Mouse (Mus musculus) stomach, embryonic 16.5 days (tissue): ENCODE measurements at regions not wholly inside any gene's neighbourhood (a gene's known extent, or its start where the extent isn't known, plus 50 kb on each side); places are given as distances from the start of the nearest gene placed in this dataset.

Source experiments
- ATAC-seq: fragments of 200-750 bp; cut with Nextera tagmentation; 2 replicates; pipeline ENCODE4 v1.8.0; 2017; ENCODE audit warnings: moderate number of reproducible peaks, moderate TSS enrichment; ENCODE audit not compliant: insufficient read depth, low FRiP score
- H3K27ac ChIP-seq: fragments of 300-500 bp; sonication (generic); 2 replicates; pipeline ENCODE4 v1.5.1; 2014; ENCODE audit warnings: low read length
- H3K27me3 ChIP-seq: fragments of 300-500 bp; sonication (generic); 2 replicates; pipeline ENCODE4 v1.6.1; 2014; ENCODE audit warnings: low read length, control low read depth, mixed read lengths; ENCODE audit not compliant: control insufficient read depth, insufficient read depth
- H3K36me3 ChIP-seq: fragments of 300-500 bp; sonication (generic); 2 replicates; pipeline ENCODE4 v1.6.1; 2014; ENCODE audit warnings: low read length; ENCODE audit not compliant: control insufficient read depth, insufficient read depth
- H3K4me1 ChIP-seq: fragments of 300-500 bp; sonication (generic); 2 replicates; pipeline ENCODE4 v1.6.1; 2014; ENCODE audit warnings: low read length, control low read depth, mixed read lengths; ENCODE audit not compliant: control insufficient read depth, insufficient read depth
- H3K4me2 ChIP-seq: fragments of 300-500 bp; sonication (generic); 2 replicates; pipeline ENCODE4 v1.6.1; 2014; ENCODE audit warnings: low read depth, low read length, mixed read lengths
- H3K4me3 ChIP-seq: fragments of 300-500 bp; sonication (generic); replicated peaks from 2 replicates; pipeline ENCODE4 v1.5.1; 2014; ENCODE audit warnings: mild to moderate bottlenecking, low read length
- H3K9ac ChIP-seq: fragments of 300-500 bp; sonication (generic); 2 replicates; pipeline ENCODE4 v1.6.1; 2014; ENCODE audit warnings: low read length
- H3K9me3 ChIP-seq: fragments of 300-500 bp; sonication (generic); replicated peaks from 2 replicates; pipeline ENCODE4 v1.6.1; 2016; ENCODE audit warnings: low read length, control low read depth; ENCODE audit not compliant: control insufficient read depth
- WGBS: fragments of 180-500 bp; shearing (Covaris S2); extraction: QIAGEN DNeasy Blood & Tissue Kit; methylation state at CpG from one replicate; pipeline ENCODE4 v1.1.7; 2014; 5-methylcytosine and 5-hydroxymethylcytosine counted together

DNA sequence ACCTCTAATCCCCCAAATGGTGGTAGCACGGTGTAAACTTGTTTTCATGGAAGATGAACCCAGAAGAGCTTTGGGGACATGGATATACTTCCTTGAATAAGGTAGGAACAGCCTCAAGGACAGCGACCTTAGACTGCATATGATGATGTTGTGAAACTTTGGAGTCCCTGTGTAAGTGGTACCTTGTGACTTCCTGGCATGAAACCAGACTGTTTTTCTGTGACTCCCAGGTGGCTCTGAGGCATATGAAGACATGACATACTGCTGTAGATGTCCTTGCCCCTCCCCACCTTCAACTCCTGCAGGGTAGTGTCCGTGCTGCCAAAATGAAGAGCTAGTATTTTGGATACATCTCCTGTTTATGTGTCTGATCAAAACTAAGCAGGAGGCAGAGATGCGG, 138.1 kb downstream of the Sox9 start:
- H3K4me3 ChIP-seq, result no peak overlapping the region
- 79% methylated on average over 4 of the region's 4 CpGs for WGBS
- H3K27me3 ChIP-seq, result no peaks in the 10 kb centered on the region
- no peak overlapping the region for H3K27ac ChIP-seq
- H3K9me3 ChIP-seq, result no peaks in the 10 kb centered on the region
- H3K4me1 ChIP-seq, result no peaks in the 10 kb centered on the region
- no peak overlapping the region for H3K4me2 ChIP-seq
- ATAC-seq, result no peak
- no peaks in the 10 kb centered on the region for H3K36me3 ChIP-seq
- H3K9ac ChIP-seq, result no peak overlapping the region

DNA sequence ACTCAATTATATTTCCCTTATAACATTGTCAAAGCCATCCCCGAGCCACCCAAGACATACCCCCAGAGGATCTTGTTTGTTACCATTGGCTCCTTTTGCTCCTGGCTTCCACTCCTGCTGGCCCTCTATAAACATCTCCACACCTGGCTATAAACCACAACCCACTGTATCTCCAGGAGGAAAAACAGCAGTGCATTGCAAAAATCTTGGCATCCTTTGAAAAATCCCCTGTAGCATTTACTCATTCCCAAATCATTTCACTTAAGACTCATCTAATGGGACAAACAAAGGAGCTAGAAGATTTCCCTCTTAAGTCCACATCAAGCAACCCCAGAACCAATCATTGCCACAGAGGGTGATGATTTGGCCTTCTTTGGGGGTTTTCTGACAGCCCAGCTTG, 142.6 kb downstream of the Sox9 start:
- Histone ChIP-seq H3K27me3 (no peaks in the 10 kb centered on the region), H3K27ac (no peak overlapping the region), H3K9me3 (no peaks in the 10 kb centered on the region), H3K4me1 (no peaks in the 10 kb centered on the region), H3K36me3 (no peaks in the 10 kb centered on the region), H3K4me2 (no peak overlapping the region), H3K4me3 (no peak overlapping the region), H3K9ac (no peak overlapping the region)
- ATAC-seq, result no peak
- WGBS, result 42% methylated on average over 1 of the region's 1 CpGs

DNA sequence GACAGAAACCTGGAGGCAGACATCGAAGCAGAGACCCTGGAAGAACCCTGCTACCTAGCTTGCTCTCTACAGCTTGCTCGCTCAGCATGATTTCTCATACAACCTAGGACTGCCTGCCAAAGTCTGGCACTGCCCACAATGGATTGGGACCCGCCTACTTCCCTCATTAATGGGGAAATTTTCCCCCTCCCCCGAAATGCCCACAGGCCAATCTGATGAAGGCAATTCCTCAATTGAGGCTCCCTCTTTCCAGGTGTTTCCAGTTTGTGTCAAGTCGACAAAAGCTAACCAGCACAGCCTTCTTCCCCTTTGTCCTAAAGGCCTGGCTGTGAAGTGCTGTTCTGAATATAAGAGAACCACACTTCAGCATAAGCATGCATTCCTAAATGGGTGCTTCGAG, 143.1 kb downstream of the Sox9 start:
- no peaks in the 10 kb centered on the region for H3K9me3 ChIP-seq
- H3K27ac ChIP-seq, result no peak overlapping the region
- no peak overlapping the region for H3K4me2 ChIP-seq
- H3K9ac ChIP-seq, result no peak overlapping the region
- no peak for ATAC-seq
- H3K4me1 ChIP-seq, result no peaks in the 10 kb centered on the region
- H3K36me3 ChIP-seq, result no peaks in the 10 kb centered on the region
- no peaks in the 10 kb centered on the region for H3K27me3 ChIP-seq
- 60% methylated on average over 6 of the region's 6 CpGs for WGBS
- no peak overlapping the region for H3K4me3 ChIP-seq

DNA sequence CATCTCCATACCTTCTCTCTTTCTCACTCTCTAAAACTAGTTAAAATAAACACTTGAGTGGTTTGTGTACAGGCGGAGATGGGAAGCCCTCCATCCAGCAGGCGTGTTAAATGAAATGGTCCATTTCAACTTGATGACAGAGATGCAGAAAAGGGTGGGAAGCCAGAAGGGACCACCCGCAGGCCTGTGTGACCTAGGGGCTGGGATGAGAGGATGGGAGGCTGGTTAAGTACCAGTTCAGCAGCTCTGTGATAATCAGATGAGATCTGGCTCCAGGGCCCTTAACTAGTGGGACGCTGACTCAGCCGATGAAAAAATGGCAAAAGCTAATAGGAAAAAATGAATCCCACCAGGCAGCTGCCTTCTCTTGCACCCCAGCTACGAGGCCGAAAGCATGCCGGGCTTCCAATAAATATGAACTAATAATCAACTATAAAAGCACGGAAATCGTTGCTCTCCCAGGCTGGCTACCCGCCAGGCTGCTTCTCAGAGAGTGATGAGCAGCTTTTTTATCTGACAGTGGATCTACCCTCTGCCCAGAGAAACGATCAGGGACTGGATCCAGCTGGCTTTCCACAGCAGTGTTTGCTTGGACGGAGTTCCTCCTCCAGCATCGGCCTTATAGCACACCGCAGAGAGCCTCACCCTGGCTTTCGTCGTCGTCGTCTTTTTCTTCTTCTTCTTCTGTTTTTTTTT, 144.5 kb downstream of the Sox9 start:
- Histone ChIP-seq H3K27ac (peak overlapping the region; percentile 2; the same call in 1 of the 2 replicates), H3K9me3 (no peaks in the 10 kb centered on the region), H3K36me3 (no peaks in the 10 kb centered on the region), H3K4me2 (peak overlapping the region; percentile 12; the same call in 1 of the 2 replicates), H3K27me3 (no peaks in the 10 kb centered on the region), H3K4me1 (no peaks in the 10 kb centered on the region), H3K9ac (no peak overlapping the region), H3K4me3 (no peak overlapping the region)
- no peak for ATAC-seq
- WGBS, result 49% methylated on average over 19 of the region's 19 CpGs

DNA sequence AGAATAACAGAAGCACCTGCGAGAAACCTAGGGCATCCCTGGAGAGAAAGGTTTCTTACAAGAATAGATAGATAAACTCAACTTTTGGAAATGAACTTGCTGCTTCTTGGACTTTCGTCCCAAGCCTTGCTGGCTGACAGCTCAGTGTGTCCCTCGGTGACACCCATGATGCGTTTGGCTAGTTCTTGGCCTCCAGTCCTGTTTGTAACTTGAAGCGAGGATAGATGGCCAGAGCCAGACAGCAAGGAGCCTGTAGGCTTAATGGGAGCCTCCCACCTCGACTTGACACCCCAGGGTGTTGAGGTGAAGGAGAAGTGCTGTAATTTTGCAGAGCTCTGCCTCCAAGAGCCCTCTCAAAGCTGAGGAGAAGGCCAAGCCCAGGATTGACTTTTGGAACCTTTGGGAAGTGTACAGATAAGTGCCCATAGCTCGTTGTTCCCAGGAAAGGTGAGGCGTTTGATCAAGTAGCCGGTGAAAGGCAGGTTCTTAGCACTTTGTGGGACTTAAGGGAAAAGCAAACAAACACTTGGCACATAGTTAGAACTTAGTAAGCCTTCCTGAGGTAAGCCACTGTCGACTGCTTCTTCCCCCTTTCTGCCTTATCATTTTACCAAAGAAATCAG, 148.3 kb downstream of the Sox9 start:
- no peaks in the 10 kb centered on the region for H3K27me3 ChIP-seq
- no peaks in the 10 kb centered on the region for H3K9me3 ChIP-seq
- no peak overlapping the region for H3K9ac ChIP-seq
- ATAC-seq, result peak; percentile 70; the same call in 1 of the 2 replicates
- no peaks in the 10 kb centered on the region for H3K4me1 ChIP-seq
- H3K4me3 ChIP-seq, result no peak overlapping the region
- no peak overlapping the region for H3K27ac ChIP-seq
- H3K36me3 ChIP-seq, result no peaks in the 10 kb centered on the region
- WGBS, result 50% methylated on average over 10 of the region's 10 CpGs
- H3K4me2 ChIP-seq, result no peak overlapping the region

DNA sequence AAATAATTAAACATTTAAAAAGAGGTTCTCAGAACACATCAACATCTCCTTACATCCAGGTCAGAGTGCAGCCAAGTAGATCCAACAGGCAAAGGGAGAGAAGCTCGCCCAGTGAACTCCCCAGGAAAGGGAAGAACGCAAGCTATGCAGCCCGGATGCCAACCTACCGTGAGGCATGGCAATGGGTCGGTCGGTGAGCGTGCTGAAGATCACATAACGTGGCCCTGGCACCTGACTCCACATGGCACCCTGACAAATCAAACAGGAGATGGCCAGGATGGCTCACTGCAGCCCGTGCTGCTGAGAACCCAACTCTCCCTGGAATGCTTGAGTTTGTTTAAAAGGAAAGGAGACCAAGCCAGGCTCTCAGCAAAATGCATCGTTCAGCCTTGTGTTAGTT, 156.0 kb downstream of the Sox9 start:
- no peaks in the 10 kb centered on the region for H3K4me1 ChIP-seq
- H3K27ac ChIP-seq, result no peak overlapping the region
- no peak overlapping the region for H3K4me3 ChIP-seq
- H3K36me3 ChIP-seq, result no peaks in the 10 kb centered on the region
- H3K9me3 ChIP-seq, result no peaks in the 10 kb centered on the region
- no peak for ATAC-seq
- H3K27me3 ChIP-seq, result no peaks in the 10 kb centered on the region
- no peak overlapping the region for H3K4me2 ChIP-seq
- WGBS, result 88% methylated on average over 10 of the region's 10 CpGs
- H3K9ac ChIP-seq, result no peak overlapping the region

DNA sequence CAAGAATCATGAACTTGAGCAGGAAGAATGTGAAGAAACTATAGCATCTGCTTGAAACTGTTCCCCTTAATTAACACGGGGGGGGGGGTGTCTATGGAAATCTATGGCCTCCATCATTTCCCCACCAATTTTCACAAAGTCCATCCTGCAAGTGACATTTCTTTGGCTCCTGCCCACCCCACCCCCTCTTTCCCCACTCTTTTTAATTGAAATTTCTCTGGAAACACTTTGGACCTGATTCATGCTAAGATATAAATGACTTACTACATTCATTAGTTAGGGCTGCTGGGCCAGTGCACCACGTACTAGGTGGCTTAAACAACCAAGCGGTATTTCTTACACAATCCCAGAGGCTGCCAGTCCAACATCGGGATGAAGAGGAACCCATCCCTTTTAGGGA, 169.4 kb downstream of the Sox9 start:
- no peak overlapping the region for H3K27ac ChIP-seq
- H3K4me1 ChIP-seq, result no peaks in the 10 kb centered on the region
- ATAC-seq, result no peak
- no peaks in the 10 kb centered on the region for H3K9me3 ChIP-seq
- H3K9ac ChIP-seq, result no peak overlapping the region
- no peak overlapping the region for H3K4me2 ChIP-seq
- H3K27me3 ChIP-seq, result no peaks in the 10 kb centered on the region
- no peaks in the 10 kb centered on the region for H3K36me3 ChIP-seq
- WGBS, result 60% methylated on average over 4 of the region's 4 CpGs
- H3K4me3 ChIP-seq, result no peak overlapping the region

DNA sequence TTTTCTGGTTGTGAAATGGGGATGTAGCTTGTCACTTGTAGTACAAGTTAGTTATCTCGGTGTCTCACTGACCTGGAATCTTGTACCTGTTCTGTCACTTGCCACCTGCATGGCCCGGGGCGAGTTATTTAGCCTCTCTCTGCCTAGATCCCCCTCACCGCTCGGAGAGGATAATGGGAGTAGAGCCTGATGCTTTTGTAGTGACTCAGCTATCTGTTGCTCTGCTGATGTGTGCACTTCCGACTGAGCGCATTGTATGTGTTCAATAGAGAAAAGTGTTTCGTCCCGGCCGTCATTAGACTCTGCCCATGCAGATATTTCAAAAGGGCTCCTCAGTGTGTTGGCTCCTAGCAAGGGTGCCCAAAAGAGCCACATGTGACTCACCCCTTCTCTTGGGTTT, 170.3 kb downstream of the Sox9 start:
- 79% methylated on average over 10 of the region's 10 CpGs for WGBS
- Histone ChIP-seq H3K9ac (no peak overlapping the region), H3K27ac (no peak overlapping the region), H3K4me1 (no peaks in the 10 kb centered on the region), H3K27me3 (no peaks in the 10 kb centered on the region), H3K9me3 (no peaks in the 10 kb centered on the region), H3K4me2 (no peak overlapping the region), H3K4me3 (no peak overlapping the region), H3K36me3 (no peaks in the 10 kb centered on the region)
- no peak for ATAC-seq

DNA sequence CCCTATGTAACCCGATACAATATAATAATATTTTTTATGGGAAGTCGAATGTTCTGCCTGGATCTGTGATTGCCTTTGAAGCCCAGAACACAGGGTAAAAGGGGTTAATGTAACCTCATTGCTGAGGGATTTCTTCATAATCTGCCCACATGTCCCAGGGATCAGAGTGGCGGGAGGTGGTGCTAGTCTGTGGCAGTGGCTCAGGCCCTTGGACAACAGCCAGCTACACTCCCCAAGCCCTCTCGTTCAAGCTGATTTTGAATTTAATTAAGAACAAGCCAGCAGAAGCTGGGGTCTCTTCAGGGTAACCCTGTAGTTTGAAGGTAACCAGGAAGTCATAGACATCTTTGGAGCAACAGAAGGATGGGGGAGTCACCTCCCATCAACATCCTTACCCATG, 171.5 kb downstream of the Sox9 start:
- Histone ChIP-seq H3K27me3 (no peaks in the 10 kb centered on the region), H3K4me1 (no peaks in the 10 kb centered on the region), H3K9me3 (no peaks in the 10 kb centered on the region), H3K36me3 (no peaks in the 10 kb centered on the region), H3K4me2 (no peak overlapping the region), H3K4me3 (no peak overlapping the region), H3K27ac (no peak overlapping the region), H3K9ac (no peak overlapping the region)
- WGBS, result 42% methylated on average over 4 of the region's 4 CpGs
- no peak for ATAC-seq
